Mouse (Mus musculus) brain, embryonic 14.5 days (tissue): ENCODE results near the gene Nova1. TPM values are rescaled to one million over a fixed set of nuclear protein-coding genes. Genes with fewer than 3 reads are reported as not detected.

Experiments
- DNase-seq: peaks from one replicate; pipeline ENCODE4 v3.0.0-alpha.2; 2011; ENCODE audit warnings: low read depth
- CTCF ChIP-seq: fragments of 200-500 bp; IDR thresholded peaks from 2 replicates; pipeline ENCODE4 v1.5.1; 2012; ENCODE audit warnings: inconsistent platforms, mild to moderate bottlenecking, moderate library complexity, borderline replicate concordance; ENCODE audit not compliant: insufficient read depth, insufficient read length; ENCODE audit errors: extremely low read depth
- POLR2A ChIP-seq: fragments of 200-500 bp; IDR thresholded peaks from 2 replicates; pipeline ENCODE4 v1.6.1; 2012; ENCODE audit warnings: mild to moderate bottlenecking, inconsistent platforms, borderline replicate concordance; ENCODE audit not compliant: poor library complexity, insufficient read depth, insufficient read length, severe bottlenecking; ENCODE audit errors: extremely low read depth
- polyA plus RNA-seq: library from polyadenylated mRNA; depleted of rRNA; stranded (reverse); fragments of >200 nt; gene quantifications from 2 replicates; pipeline ENCODE4 v1.2.3, GENCODE M21; 2012; rRNA removed

The Nova1 gene
- polyA plus RNA-seq: 76.7 and 112 TPM in 2 replicates

DNA sequence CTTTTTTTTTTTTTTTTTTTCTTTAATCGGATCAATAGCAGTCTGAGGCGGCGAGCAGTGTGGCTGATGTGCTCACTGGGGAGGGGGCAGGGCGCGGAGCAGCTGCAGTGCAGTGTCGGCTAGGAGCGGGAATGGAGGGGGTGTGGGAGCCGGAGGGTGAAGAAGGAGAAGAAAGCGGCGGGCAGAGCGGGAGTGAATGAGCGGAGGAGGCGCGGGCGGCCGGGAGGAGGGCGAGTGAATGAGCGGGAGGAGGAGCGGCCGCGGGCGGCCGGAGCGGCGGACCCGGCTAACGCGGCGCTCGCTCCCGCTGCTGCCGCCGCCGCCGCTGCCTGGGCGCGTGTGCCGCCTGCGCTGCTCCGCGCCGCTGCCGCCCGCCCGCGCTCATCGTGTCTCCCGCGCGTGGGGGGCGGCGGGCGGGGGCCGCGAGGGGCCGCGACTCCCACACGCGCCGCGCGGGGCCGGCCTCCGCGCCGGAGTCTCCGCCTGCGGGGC is at the start of gene Nova1:
Nova1 (minus strand) TSS at position 74 of the 492 bp plus-strand sequence.
- TF ChIP-seq POLR2A (peak; percentile 59), CTCF (no peak)
- DNase-seq: peak; percentile 94

DNA sequence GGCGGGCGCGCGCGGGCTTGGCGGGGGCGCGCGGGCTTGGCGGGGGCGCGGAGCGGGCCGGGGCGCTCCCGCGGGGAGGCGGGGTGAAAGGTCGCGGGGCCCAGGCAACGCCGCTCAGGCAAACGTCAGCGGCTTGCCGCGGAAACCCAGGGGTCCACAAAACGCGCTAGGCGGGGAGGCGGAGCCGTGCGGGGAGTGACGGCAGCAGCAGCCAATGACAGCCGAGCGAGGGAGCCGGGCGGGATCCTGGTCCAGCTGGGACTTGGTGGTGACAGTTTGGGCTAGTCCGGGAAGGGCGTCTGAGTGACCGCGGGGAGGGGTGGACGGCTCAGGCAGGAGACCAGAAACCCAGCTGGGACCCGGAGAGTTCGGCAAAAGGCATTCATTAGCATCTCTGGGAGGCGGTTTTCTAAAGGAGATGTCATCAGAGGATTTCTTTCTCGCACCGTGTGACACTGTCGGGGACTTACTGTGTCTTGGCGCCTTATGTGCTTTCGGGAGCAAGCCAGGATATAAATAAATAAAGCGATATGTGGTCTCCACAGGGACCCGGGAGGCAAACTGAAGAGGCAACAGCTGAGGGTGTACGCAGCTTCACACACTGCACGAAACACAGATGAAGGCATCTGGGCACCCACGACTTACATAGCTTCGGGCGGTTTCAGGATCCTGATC is 756 bp upstream of the Nova1 start:
- TF ChIP-seq CTCF: no peak
- TF ChIP-seq POLR2A: no peak
- DNase-seq: peak; percentile 98

DNA sequence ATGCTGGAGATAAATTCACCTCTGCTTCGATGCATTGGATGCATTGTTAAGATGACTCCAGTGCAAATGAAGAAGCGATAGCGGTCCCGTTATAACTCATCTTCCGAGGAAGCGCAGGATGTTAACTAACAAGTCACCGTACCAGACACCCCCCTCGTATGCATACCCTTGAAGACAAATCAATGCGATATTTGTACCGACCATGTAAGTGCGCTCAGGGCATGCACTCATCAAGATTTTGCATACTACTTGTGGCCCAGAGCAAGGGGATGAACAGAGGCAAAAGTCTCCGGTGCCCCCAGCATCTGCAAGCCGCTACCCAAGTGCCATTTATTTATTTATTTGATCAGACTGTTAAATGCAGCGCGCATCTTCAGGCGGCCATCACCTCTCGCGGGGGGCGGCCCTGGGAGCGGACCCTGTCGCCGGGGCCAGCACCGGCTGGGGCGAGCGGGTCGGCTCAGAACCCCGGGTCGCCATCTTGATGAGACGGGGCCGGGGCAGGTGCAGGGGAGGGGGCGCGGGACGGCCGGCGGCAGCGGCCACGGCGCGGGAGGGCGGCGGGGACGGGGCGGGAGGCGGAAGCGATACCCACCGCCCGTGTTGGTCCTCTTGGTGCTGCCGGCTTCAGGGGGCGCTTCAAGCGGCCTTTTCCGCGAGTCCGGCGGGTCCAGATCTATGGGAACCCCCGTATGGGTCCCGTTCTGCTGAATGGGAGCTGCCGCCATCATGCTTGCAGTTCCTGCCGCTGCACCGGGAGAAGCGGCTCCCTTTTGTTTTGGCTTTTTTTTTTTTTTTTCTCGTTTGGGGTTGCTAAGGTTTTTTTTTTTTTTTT is 491 bp downstream of the Nova1 start:
- TF ChIP-seq CTCF (no peak), POLR2A (no peak; the same call in none of the 2 replicates)
- peak; percentile 88 for DNase-seq

DNA sequence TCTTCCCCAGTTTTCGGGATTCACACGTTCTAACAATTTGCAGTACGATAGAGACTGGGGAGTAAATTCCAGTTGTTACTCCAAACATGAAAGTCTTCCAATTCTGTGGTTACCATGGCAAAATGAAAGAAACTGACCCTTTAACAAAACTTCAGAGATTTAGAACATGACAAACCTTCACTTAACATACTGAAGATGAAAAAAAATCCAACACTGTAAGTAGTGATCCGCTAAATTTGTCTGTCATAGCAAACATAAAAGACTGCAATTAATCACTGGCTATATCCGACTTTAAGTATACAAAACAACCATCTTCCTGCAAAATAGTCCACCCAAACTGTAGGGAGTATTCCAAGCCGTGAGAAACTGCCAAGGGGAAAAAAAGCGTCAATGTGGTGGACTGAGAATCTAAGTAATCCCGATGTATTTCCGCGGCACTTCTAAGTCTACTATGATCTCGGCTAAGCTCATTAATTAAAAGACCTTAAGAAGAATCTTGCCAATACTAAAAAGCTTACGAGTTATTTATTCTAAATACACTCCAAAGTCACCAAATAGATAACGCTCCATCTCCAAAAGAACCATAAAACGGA is 1.4 kb downstream of the Nova1 start:
- no peak for TF ChIP-seq CTCF
- TF ChIP-seq POLR2A: no peak
- peak; percentile 76 for DNase-seq

DNA sequence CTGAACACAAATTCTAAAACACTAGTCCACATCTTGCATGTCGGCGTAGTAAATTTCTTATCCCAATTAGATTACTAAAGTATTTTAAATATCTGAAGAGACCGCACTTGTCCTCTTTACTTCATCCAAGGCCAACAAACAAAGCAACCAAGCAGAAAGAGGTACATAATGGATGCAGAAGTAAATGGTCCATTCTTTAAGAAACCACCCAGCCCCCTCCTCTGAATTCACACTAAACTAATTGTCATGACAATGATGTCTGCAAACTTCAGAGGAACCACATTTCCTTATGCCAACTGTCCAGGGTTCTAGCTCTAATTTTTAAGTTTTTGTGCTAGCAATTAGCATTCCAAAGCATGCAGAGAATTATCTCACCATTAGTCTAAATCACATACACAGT is 2.4 kb downstream of the Nova1 start:
- no peak for TF ChIP-seq POLR2A
- TF ChIP-seq CTCF: no peak
- DNase-seq: peak; percentile 73

DNA sequence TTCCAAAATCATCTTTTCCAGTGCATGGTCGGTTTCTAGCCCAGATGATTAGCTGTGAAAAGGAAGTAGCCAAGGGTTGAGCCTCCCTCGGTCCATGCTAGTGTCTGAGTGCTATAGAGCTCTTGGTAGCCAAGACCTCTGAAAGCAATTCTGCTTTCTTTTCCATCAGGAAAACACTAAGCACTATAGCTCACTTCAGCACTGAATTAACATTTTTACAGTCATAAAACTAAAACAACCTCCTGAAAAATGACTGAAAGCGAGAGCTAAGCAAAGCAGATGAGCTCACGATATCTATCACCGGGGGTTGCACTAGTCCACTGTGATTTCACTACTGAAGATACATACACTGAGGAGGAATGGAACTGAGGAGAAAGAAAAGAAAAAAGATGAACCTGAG is 3.0 kb downstream of the Nova1 start:
- peak; percentile 45 for DNase-seq
- TF ChIP-seq CTCF (no peak), POLR2A (no peak)

DNA sequence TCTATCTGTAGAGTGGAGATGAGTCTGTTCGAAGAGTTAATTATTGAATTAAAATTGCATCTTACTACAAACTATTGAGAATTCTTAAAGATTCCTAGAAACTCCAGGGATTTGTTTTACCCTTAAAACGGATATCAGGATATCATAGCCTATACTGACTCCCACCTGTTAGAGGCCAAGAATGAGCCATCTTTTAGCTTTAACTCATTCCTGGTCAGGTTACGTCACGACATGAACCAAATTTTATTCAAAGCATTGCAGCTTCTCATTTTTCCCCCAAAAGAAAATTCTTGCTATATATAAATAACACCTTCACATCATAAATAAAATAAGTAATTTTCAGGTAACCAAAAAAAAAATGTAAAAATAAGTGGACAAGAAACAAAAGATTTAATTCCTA is 3.9 kb downstream of the Nova1 start:
- DNase-seq: peak; percentile 22
- TF ChIP-seq POLR2A: no peak
- no peak for TF ChIP-seq CTCF

DNA sequence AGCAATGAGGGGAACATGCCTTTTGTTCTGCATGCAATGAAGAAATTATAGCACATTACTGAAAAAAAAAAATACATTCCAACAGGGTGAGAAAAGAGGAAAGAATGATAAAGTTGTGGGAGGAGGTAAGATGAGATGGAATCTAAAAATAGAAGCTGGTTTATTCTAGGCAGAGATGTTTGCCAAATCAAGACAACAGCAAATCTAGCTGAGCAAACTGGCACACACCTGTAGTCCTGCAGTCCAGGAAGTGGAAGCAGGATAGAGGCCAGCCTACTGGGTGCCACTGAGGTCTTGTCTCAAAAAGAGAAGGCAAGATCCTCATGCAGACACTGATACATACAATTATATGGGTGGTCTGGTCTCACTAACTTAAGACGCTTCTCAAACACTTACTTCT is 17.4 kb downstream of the Nova1 start:
- TF ChIP-seq POLR2A: no peak
- TF ChIP-seq CTCF: no peak

DNA sequence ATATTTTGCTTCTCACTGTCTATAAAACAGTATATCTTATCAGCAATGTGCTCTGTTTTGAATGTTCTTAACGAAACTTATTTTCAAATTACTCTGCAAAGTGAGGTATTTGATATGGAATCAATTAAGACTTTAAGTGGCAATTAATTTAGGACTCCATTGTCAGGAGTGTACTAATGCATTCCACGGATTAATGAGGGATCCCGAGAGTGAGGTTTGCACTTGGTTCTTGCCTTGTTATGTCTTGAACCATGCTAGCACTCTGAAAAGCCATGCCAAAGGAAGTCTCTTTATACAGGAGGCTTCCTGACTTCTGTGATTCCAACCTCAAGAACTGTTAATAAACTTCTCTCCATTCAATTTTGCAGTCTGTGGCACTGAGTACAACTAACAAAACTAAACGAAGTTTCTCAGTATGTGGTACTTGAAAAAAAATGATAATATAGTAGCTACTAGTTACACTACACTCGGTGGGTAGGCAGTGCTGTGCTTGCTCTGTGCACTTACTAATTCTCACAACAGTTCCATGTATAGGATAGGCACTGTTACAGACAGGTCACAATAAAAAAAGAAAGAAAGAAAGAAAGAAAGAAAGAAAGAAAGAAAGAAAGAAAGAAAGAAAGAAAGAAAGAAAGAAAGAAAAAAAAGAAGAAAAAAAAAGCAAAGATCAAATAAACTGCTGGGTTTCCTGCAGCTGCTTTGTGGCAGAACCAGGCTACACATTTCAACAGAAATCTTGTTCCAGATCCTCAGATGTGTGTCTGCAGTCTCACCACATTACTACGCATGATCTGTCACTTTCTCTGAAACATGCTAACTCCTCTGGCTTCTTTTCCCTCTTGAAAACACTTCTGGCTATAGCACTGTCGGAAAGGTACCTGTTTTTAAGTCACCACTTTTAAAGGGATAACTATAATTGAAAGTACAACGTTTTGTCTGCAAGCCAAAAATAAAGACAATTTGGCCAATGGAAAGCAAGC is 36.1 kb downstream of the Nova1 start:
- peak; percentile 52 for DNase-seq
- no peak for TF ChIP-seq POLR2A
- TF ChIP-seq CTCF: no peak

More for the DNA sequence above, 17.4 kb downstream of the Nova1 start:
- DNase-seq: no peak

DNA sequence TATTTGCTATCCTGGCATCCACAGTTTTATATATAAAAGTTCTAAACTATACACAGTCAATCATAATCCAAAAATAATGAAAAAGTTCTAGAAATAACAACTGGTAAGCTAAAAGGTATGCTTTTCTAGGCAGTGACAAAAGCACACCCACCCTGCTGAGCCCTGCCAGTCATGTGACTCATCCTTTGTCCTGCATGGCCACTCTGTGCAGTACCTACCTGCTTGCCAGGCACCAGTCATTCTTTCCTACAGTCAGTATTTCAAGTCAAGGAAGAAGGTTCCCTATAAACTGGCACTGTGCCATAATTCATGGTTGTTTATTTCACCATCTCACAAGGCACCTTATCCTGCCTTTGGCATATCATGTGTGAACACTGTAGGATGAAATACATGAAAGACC is 37.2 kb downstream of the Nova1 start:
- no peak for TF ChIP-seq CTCF
- TF ChIP-seq POLR2A: no peak
- DNase-seq: peak; percentile 25
